Mouse (Mus musculus): ENCODE measurements around the gene Tm9sf1. TPM values are rescaled to one million over a fixed set of nuclear protein-coding genes. Genes with fewer than 3 reads are reported as not detected.

Tm9sf1 gene
- polyA plus RNA-seq, 1 experiment from 2014 or later = 126 TPM

GRCm38 (mm10) chr14:55628077-55628827 is 15.4 kb downstream of the Tm9sf1 start:
- H3K4me3 ChIP-seq = no peak overlapping the region
- H3K27me3 ChIP-seq = no peaks in the 10 kb centered on the region
- no peak overlapping the region for H3K27ac ChIP-seq
- no peak overlapping the region for H3K4me2 ChIP-seq
- 87% methylated on average over 27 of the region's 27 CpGs for WGBS
- no peak overlapping the region for H3K9ac ChIP-seq
- no peaks in the 10 kb centered on the region for H3K4me1 ChIP-seq
- H3K9me3 ChIP-seq = no peaks in the 10 kb centered on the region
- no peak for ATAC-seq (ENCODE audit: borderline replicate concordance, extremely low read depth, low FRiP score, low TSS enrichment)
- H3K36me3 ChIP-seq = peaks cover 92% of the 10 kb centered on the region

GRCm38 (mm10) chr14:55618486-55619195 is 25.0 kb downstream of the Tm9sf1 start:
- 27% methylated on average over 22 of the region's 22 CpGs for WGBS
- Histone ChIP-seq H3K4me3 (peak overlapping the region; percentile 36), H3K9ac (peak overlapping the region; percentile 21), H3K36me3 (no peaks in the 10 kb centered on the region), H3K4me2 (peak overlapping the region; percentile 52), H3K4me1 (peaks cover 7% of the 10 kb centered on the region; the same call in 1 of the 2 replicates), H3K27me3 (no peaks in the 10 kb centered on the region), H3K9me3 (no peaks in the 10 kb centered on the region), H3K27ac (peak overlapping the region; percentile 26; the same call in 1 of the 2 replicates)
- ATAC-seq (ENCODE audit: borderline replicate concordance, extremely low read depth, low FRiP score, low TSS enrichment) = no peak

- peak; percentile 78 for ATAC-seq (ENCODE audit: borderline replicate concordance, extremely low read depth, low FRiP score, low TSS enrichment)
- peak within 1 kb of the TSS; percentile 21 for H3K9ac ChIP-seq
- H3K9me3 ChIP-seq = no peaks in the 10 kb centered on the region
- peak within 1 kb of the TSS; percentile 52 for H3K4me2 ChIP-seq
- H3K4me3 ChIP-seq = peak within 1 kb of the TSS; percentile 36
- peaks cover 7% of the 10 kb centered on the region; the same call in 1 of the 2 replicates for H3K4me1 ChIP-seq
- H3K27me3 ChIP-seq = no peaks in the 10 kb centered on the region
- WGBS = 17% methylated on average over 21 of the region's 21 CpGs
- H3K27ac ChIP-seq = peak within 1 kb of the TSS; percentile 60
- H3K36me3 ChIP-seq = no peaks in the 10 kb centered on the region
These were observed 25.8 kb downstream of the Tm9sf1 start, which contains the start of gene Rec8 for GRCm38 (mm10) chr14:55617822-55618221. Gene Rec8 (plus strand): TSS chr14:55618037.

GRCm38 (mm10) chr14:55616844-55617243 is 26.8 kb downstream of the Tm9sf1 start:
- no peaks in the 10 kb centered on the region for H3K36me3 ChIP-seq
- no peak overlapping the region for H3K4me3 ChIP-seq
- peaks cover 7% of the 10 kb centered on the region; the same call in 1 of the 2 replicates for H3K4me1 ChIP-seq
- no peak overlapping the region for H3K9ac ChIP-seq
- WGBS = 71% methylated on average over 2 of the region's 2 CpGs
- no peaks in the 10 kb centered on the region for H3K27me3 ChIP-seq
- peak overlapping the region; percentile 60; the same call in 1 of the 2 replicates for H3K27ac ChIP-seq
- H3K4me2 ChIP-seq = no peak overlapping the region
- H3K9me3 ChIP-seq = no peaks in the 10 kb centered on the region
- ATAC-seq (ENCODE audit: borderline replicate concordance, extremely low read depth, low FRiP score, low TSS enrichment) = no peak

GRCm38 (mm10) chr14:55615876-55616275 is 27.7 kb downstream of the Tm9sf1 start:
- no peak for ATAC-seq (ENCODE audit: borderline replicate concordance, extremely low read depth, low FRiP score, low TSS enrichment)
- Histone ChIP-seq H3K4me1 (peaks cover 7% of the 10 kb centered on the region; the same call in 1 of the 2 replicates), H3K4me2 (no peak overlapping the region), H3K36me3 (no peaks in the 10 kb centered on the region), H3K27ac (no peak overlapping the region), H3K9me3 (no peaks in the 10 kb centered on the region), H3K27me3 (no peaks in the 10 kb centered on the region), H3K9ac (no peak overlapping the region), H3K4me3 (no peak overlapping the region)
- WGBS = 42% methylated on average over 2 of the region's 2 CpGs

GRCm38 (mm10) chr14:55614565-55615178 is 28.9 kb downstream of the Tm9sf1 start:
- no peak overlapping the region for H3K4me2 ChIP-seq
- 59% methylated on average over 7 of the region's 7 CpGs for WGBS
- H3K9me3 ChIP-seq = no peaks in the 10 kb centered on the region
- H3K4me3 ChIP-seq = no peak overlapping the region
- no peak overlapping the region for H3K27ac ChIP-seq
- ATAC-seq (ENCODE audit: borderline replicate concordance, extremely low read depth, low FRiP score, low TSS enrichment) = no peak
- no peak overlapping the region for H3K9ac ChIP-seq
- H3K36me3 ChIP-seq = peaks cover 2% of the 10 kb centered on the region
- H3K4me1 ChIP-seq = peaks cover 7% of the 10 kb centered on the region; the same call in 1 of the 2 replicates
- H3K27me3 ChIP-seq = no peaks in the 10 kb centered on the region

- Histone ChIP-seq H3K9ac (no peak overlapping the region), H3K27ac (no peak overlapping the region), H3K4me3 (no peak overlapping the region)
These were observed 30.3 kb downstream of the Tm9sf1 start for GRCm38 (mm10) chr14:55613346-55613745.

GRCm38 (mm10) chr14:55608339-55608738 is 35.3 kb downstream of the Tm9sf1 start:
- H3K4me1 ChIP-seq = peaks cover 15% of the 10 kb centered on the region
- no peaks in the 10 kb centered on the region for H3K9me3 ChIP-seq
- H3K4me2 ChIP-seq = no peak overlapping the region
- no peak overlapping the region for H3K27ac ChIP-seq
- no peak overlapping the region for H3K4me3 ChIP-seq
- ATAC-seq (ENCODE audit: borderline replicate concordance, extremely low read depth, low FRiP score, low TSS enrichment) = no peak
- H3K9ac ChIP-seq = no peak overlapping the region
- no peaks in the 10 kb centered on the region for H3K27me3 ChIP-seq
- WGBS = 85% methylated on average over 6 of the region's 6 CpGs
- H3K36me3 ChIP-seq = peaks cover 30% of the 10 kb centered on the region

More at GRCm38 (mm10) chr14:55613346-55613745, 30.3 kb downstream of the Tm9sf1 start:
- H3K36me3 ChIP-seq = peaks cover 14% of the 10 kb centered on the region
- WGBS = 47% methylated on average over 6 of the region's 6 CpGs
- no peak overlapping the region for H3K4me2 ChIP-seq
- H3K9me3 ChIP-seq = no peaks in the 10 kb centered on the region
- H3K4me1 ChIP-seq = peaks cover 7% of the 10 kb centered on the region; the same call in 1 of the 2 replicates
- no peaks in the 10 kb centered on the region for H3K27me3 ChIP-seq
- no peak for ATAC-seq (ENCODE audit: borderline replicate concordance, extremely low read depth, low FRiP score, low TSS enrichment)

GRCm38 (mm10) chr14:55605743-55606459 is 37.7 kb downstream of the Tm9sf1 start:
- no peak for ATAC-seq (ENCODE audit: borderline replicate concordance, extremely low read depth, low FRiP score, low TSS enrichment)
- Histone ChIP-seq H3K27ac (no peak overlapping the region), H3K9me3 (no peaks in the 10 kb centered on the region), H3K9ac (no peak overlapping the region), H3K36me3 (peaks cover 53% of the 10 kb centered on the region), H3K27me3 (no peaks in the 10 kb centered on the region), H3K4me2 (no peak overlapping the region), H3K4me1 (peaks cover 16% of the 10 kb centered on the region), H3K4me3 (no peak overlapping the region)
- 88% methylated on average over 16 of the region's 16 CpGs for WGBS

GRCm38 (mm10) chr14:55604823-55605222 is 38.8 kb downstream of the Tm9sf1 start:
- Histone ChIP-seq H3K4me3 (peak overlapping the region; percentile 39), H3K9me3 (no peaks in the 10 kb centered on the region), H3K9ac (peak overlapping the region; percentile 33; the same call in 1 of the 2 replicates), H3K27me3 (no peaks in the 10 kb centered on the region), H3K4me2 (peak overlapping the region; percentile 61), H3K36me3 (peaks cover 63% of the 10 kb centered on the region), H3K27ac (0 out of 2 replicates have a peak overlapping the region, but pooled peaks have one; percentile 76), H3K4me1 (peaks cover 16% of the 10 kb centered on the region)
- no peak for ATAC-seq (ENCODE audit: borderline replicate concordance, extremely low read depth, low FRiP score, low TSS enrichment)
- WGBS = 92% methylated on average over 11 of the region's 11 CpGs
